Mouse (Mus musculus) midbrain, postnatal 0 days (tissue): ENCODE measurements around the gene Aqp9. TPM values are rescaled to one million over a fixed set of nuclear protein-coding genes. Genes with fewer than 3 reads are reported as not detected.
A peak's percentile ranks its signal among the peaks of the same experiment; 100 is the strongest.

ENCODE experiments used
- ATAC-seq: fragments of 200-750 bp; cut with Nextera tagmentation; 2 replicates; pipeline ENCODE4 v1.8.0; 2017; ENCODE audit warnings: moderate number of reproducible peaks, mild to moderate bottlenecking, moderate TSS enrichment, moderate library complexity; ENCODE audit not compliant: low FRiP score
- DNase-seq: peaks from one replicate; pipeline ENCODE4 v3.0.0-alpha.2; 2015; ENCODE audit warnings: low spot score
- H3K27ac ChIP-seq: fragments of 300-500 bp; sonication (generic); 2 replicates; pipeline ENCODE4 v1.5.1; 2014; ENCODE audit warnings: low read depth, mild to moderate bottlenecking, low read length, mixed read lengths
- H3K27me3 ChIP-seq: fragments of 300-500 bp; sonication (generic); 2 replicates; pipeline ENCODE4 v1.6.1; 2014; ENCODE audit warnings: low read length, control low read depth, mixed read lengths; ENCODE audit not compliant: insufficient read depth
- H3K36me3 ChIP-seq: fragments of 300-500 bp; sonication (generic); 2 replicates; pipeline ENCODE4 v1.6.1; 2014; ENCODE audit warnings: low read length, control low read depth, mixed read lengths; ENCODE audit not compliant: insufficient read depth
- H3K4me1 ChIP-seq: fragments of 300-500 bp; sonication (generic); 2 replicates; pipeline ENCODE4 v1.6.1; 2014; ENCODE audit warnings: mild to moderate bottlenecking, control low read depth, antibody characterized with exemption, low read length, mixed read lengths; ENCODE audit not compliant: insufficient read depth
- H3K4me2 ChIP-seq: fragments of 300-500 bp; sonication (generic); 2 replicates; pipeline ENCODE4 v1.6.1; 2014; ENCODE audit warnings: low read depth, mild to moderate bottlenecking, low read length, mixed read lengths; ENCODE audit not compliant: poor library complexity, severe bottlenecking
- H3K4me3 ChIP-seq: fragments of 300-500 bp; sonication (generic); 2 replicates; pipeline ENCODE4 v1.5.1; 2014; ENCODE audit warnings: low read depth, mild to moderate bottlenecking, low read length, moderate library complexity
- H3K9ac ChIP-seq: fragments of 300-500 bp; sonication (generic); replicated peaks from 2 replicates; pipeline ENCODE4 v1.6.1; 2014; ENCODE audit warnings: mild to moderate bottlenecking, low read length, moderate library complexity, mixed read lengths; ENCODE audit not compliant: poor library complexity, severe bottlenecking
- H3K9me3 ChIP-seq: fragments of 300-500 bp; sonication (generic); 2 replicates; pipeline ENCODE4 v1.6.1; 2016; ENCODE audit warnings: low read length, control low read depth
- CTCF ChIP-seq: IDR thresholded peaks from 2 replicates; pipeline ENCODE4 v1.5.1; 2016; ENCODE audit warnings: antibody characterized with exemption, mild to moderate bottlenecking
- WGBS: fragments of 180-500 bp; shearing (Covaris S2); extraction: QIAGEN DNeasy Blood & Tissue Kit; methylation state at CpG from one replicate; pipeline ENCODE4 v1.1.7; 2014; 5-methylcytosine and 5-hydroxymethylcytosine counted together
- polyA plus RNA-seq: library from polyadenylated mRNA; unstranded; fragments of >200 nt; fragmentation: Nextera tagmentation; extraction: Ambion mirVana; gene quantifications from 2 replicates; pipeline ENCODE4 v1.2.1, GENCODE M21; 2015
- total RNA-seq: library from RNA; depleted of rRNA; stranded (reverse); fragments of >200 nt; gene quantifications from 2 replicates; pipeline ENCODE4 v1.2.3, GENCODE M21; 2014

Aqp9 gene
- total and polyA plus RNA-seq, 2 experiments from 2014 or later: 2.3 to 6.4 TPM

GRCm38 (mm10) chr9:71213636-71214035, 45.2 kb upstream of the Aqp9 start:
- H3K27ac ChIP-seq: no peak overlapping the region
- H3K4me2 ChIP-seq: no peak overlapping the region
- WGBS: 46% methylated on average over 4 of the region's 4 CpGs
- H3K9ac ChIP-seq: no peak overlapping the region
- H3K4me3 ChIP-seq: no peak overlapping the region
- no peak for DNase-seq
- ATAC-seq: no peak
- H3K27me3 ChIP-seq: peaks cover 17% of the 10 kb centered on the region
- H3K36me3 ChIP-seq: no peaks in the 10 kb centered on the region
- no peaks in the 10 kb centered on the region for H3K4me1 ChIP-seq
- TF ChIP-seq CTCF: no peak
- H3K9me3 ChIP-seq: no peaks in the 10 kb centered on the region

GRCm38 (mm10) chr9:71210870-71211269, 42.4 kb upstream of the Aqp9 start:
- Histone ChIP-seq H3K9ac (no peak overlapping the region), H3K4me2 (no peak overlapping the region), H3K4me3 (no peak overlapping the region), H3K27ac (no peak overlapping the region), H3K36me3 (no peaks in the 10 kb centered on the region), H3K9me3 (no peaks in the 10 kb centered on the region), H3K27me3 (peaks cover 17% of the 10 kb centered on the region), H3K4me1 (no peaks in the 10 kb centered on the region)
- DNase-seq (peak; percentile 58), ATAC-seq (no peak)
- peak; percentile 84 for TF ChIP-seq CTCF
- WGBS: 7% methylated on average over 2 of the region's 2 CpGs

- DNase-seq: no peak
- ATAC-seq: no peak
- no peak overlapping the region for H3K27ac ChIP-seq
- no peak overlapping the region for H3K9ac ChIP-seq
- no peak overlapping the region for H3K4me3 ChIP-seq
- TF ChIP-seq CTCF: no peak
- WGBS: 75% methylated on average over 3 of the region's 3 CpGs
- no peaks in the 10 kb centered on the region for H3K36me3 ChIP-seq
- no peaks in the 10 kb centered on the region for H3K4me1 ChIP-seq
- H3K27me3 ChIP-seq: peaks cover 10% of the 10 kb centered on the region
- no peaks in the 10 kb centered on the region for H3K9me3 ChIP-seq
- H3K4me2 ChIP-seq: no peak overlapping the region
Measured at GRCm38 (mm10) chr9:71209299-71209698, 40.8 kb upstream of the Aqp9 start.

- H3K4me1 ChIP-seq: no peaks in the 10 kb centered on the region
- H3K4me2 ChIP-seq: no peak overlapping the region
- H3K27ac ChIP-seq: no peak overlapping the region
- H3K9me3 ChIP-seq: no peaks in the 10 kb centered on the region
- no peak for DNase-seq
- H3K27me3 ChIP-seq: no peaks in the 10 kb centered on the region
- H3K9ac ChIP-seq: no peak overlapping the region
- WGBS: 75% methylated on average over 4 of the region's 4 CpGs
- H3K4me3 ChIP-seq: no peak overlapping the region
- no peaks in the 10 kb centered on the region for H3K36me3 ChIP-seq
- no peak for ATAC-seq
- no peak for TF ChIP-seq CTCF
Measured at GRCm38 (mm10) chr9:71202265-71202664, 33.8 kb upstream of the Aqp9 start.

GRCm38 (mm10) chr9:71198826-71199225, 30.3 kb upstream of the Aqp9 start:
- no peak for TF ChIP-seq CTCF
- Histone ChIP-seq H3K4me3 (no peak overlapping the region), H3K9me3 (no peaks in the 10 kb centered on the region), H3K27ac (no peak overlapping the region), H3K4me2 (no peak overlapping the region), H3K27me3 (no peaks in the 10 kb centered on the region), H3K9ac (no peak overlapping the region), H3K36me3 (no peaks in the 10 kb centered on the region), H3K4me1 (no peaks in the 10 kb centered on the region)
- DNase-seq: no peak
- WGBS: 91% methylated on average over 5 of the region's 5 CpGs
- no peak for ATAC-seq

GRCm38 (mm10) chr9:71188647-71189415, 20.3 kb upstream of the Aqp9 start:
- H3K9ac ChIP-seq: no peak overlapping the region
- H3K9me3 ChIP-seq: no peaks in the 10 kb centered on the region
- H3K4me2 ChIP-seq: peak overlapping the region; percentile 38
- no peaks in the 10 kb centered on the region for H3K4me1 ChIP-seq
- TF ChIP-seq CTCF: peak; percentile 89
- H3K27me3 ChIP-seq: no peaks in the 10 kb centered on the region
- H3K36me3 ChIP-seq: no peaks in the 10 kb centered on the region
- 9% methylated on average over 12 of the region's 12 CpGs for WGBS
- no peak overlapping the region for H3K4me3 ChIP-seq
- peak; percentile 71 for ATAC-seq
- DNase-seq: peak; percentile 76
- no peak overlapping the region for H3K27ac ChIP-seq
